Mouse (Mus musculus): ENCODE results near the gene Ankrd31.

The Ankrd31 gene

GRCm38 (mm10) chr13:96748109-96748845 lies at the start of gene Ankrd31:
Gene Ankrd31 (plus strand): TSS chr13:96748272.
- Histone ChIP-seq H3K36me3 (ENCODE audit: control insufficient read depth, insufficient read depth, low read length, poor library complexity, severe bottlenecking) (no peaks in the 10 kb centered on the region), H3K27me3 (ENCODE audit: control insufficient read depth, insufficient read depth, low read length, poor library complexity, severe bottlenecking) (no peaks in the 10 kb centered on the region)
- no peak for DNase-seq (ENCODE audit: low read depth, low spot score)

- Histone ChIP-seq H3K36me3 (ENCODE audit: control insufficient read depth, insufficient read depth, low read length, poor library complexity, severe bottlenecking) (no peaks in the 10 kb centered on the region), H3K27me3 (ENCODE audit: control insufficient read depth, insufficient read depth, low read length, poor library complexity, severe bottlenecking) (no peaks in the 10 kb centered on the region)
- DNase-seq (ENCODE audit: low read depth, low spot score): no peak
Measured at GRCm38 (mm10) chr13:96702567-96703278, 45.3 kb upstream of the Ankrd31 start.

- Histone ChIP-seq H3K27me3 (ENCODE audit: control insufficient read depth, insufficient read depth, low read length, poor library complexity, severe bottlenecking) (no peaks in the 10 kb centered on the region), H3K36me3 (ENCODE audit: control insufficient read depth, insufficient read depth, low read length, poor library complexity, severe bottlenecking) (no peaks in the 10 kb centered on the region)
- no peak for DNase-seq (ENCODE audit: low read depth, low spot score)
Measured at GRCm38 (mm10) chr13:96709269-96710233, 38.5 kb upstream of the Ankrd31 start.

GRCm38 (mm10) chr13:96716311-96716710 lies 31.8 kb upstream of the Ankrd31 start:
- DNase-seq (ENCODE audit: low read depth, low spot score): no peak
- Histone ChIP-seq H3K27me3 (ENCODE audit: control insufficient read depth, insufficient read depth, low read length, poor library complexity, severe bottlenecking) (no peaks in the 10 kb centered on the region), H3K36me3 (ENCODE audit: control insufficient read depth, insufficient read depth, low read length, poor library complexity, severe bottlenecking) (no peaks in the 10 kb centered on the region)

GRCm38 (mm10) chr13:96717821-96718220 lies 30.3 kb upstream of the Ankrd31 start:
- Histone ChIP-seq H3K27me3 (ENCODE audit: control insufficient read depth, insufficient read depth, low read length, poor library complexity, severe bottlenecking) (no peaks in the 10 kb centered on the region), H3K36me3 (ENCODE audit: control insufficient read depth, insufficient read depth, low read length, poor library complexity, severe bottlenecking) (no peaks in the 10 kb centered on the region)
- no peak for DNase-seq (ENCODE audit: low read depth, low spot score)

GRCm38 (mm10) chr13:96720003-96720402 lies 28.1 kb upstream of the Ankrd31 start:
- no peak for DNase-seq (ENCODE audit: low read depth, low spot score)

GRCm38 (mm10) chr13:96728289-96728688 lies 19.8 kb upstream of the Ankrd31 start:
- H3K36me3 ChIP-seq (ENCODE audit: control insufficient read depth, insufficient read depth, low read length, poor library complexity, severe bottlenecking): no peaks in the 10 kb centered on the region
- no peaks in the 10 kb centered on the region for H3K27me3 ChIP-seq (ENCODE audit: control insufficient read depth, insufficient read depth, low read length, poor library complexity, severe bottlenecking)

More at GRCm38 (mm10) chr13:96720003-96720402, 28.1 kb upstream of the Ankrd31 start:
- no peaks in the 10 kb centered on the region for H3K27me3 ChIP-seq (ENCODE audit: control insufficient read depth, insufficient read depth, low read length, poor library complexity, severe bottlenecking)
- H3K36me3 ChIP-seq (ENCODE audit: control insufficient read depth, insufficient read depth, low read length, poor library complexity, severe bottlenecking): no peaks in the 10 kb centered on the region

GRCm38 (mm10) chr13:96729146-96729545 lies 18.9 kb upstream of the Ankrd31 start:
- Histone ChIP-seq H3K27me3 (ENCODE audit: control insufficient read depth, insufficient read depth, low read length, poor library complexity, severe bottlenecking) (no peaks in the 10 kb centered on the region), H3K36me3 (ENCODE audit: control insufficient read depth, insufficient read depth, low read length, poor library complexity, severe bottlenecking) (no peaks in the 10 kb centered on the region)
- DNase-seq (ENCODE audit: low read depth, low spot score): no peak

More at GRCm38 (mm10) chr13:96728289-96728688, 19.8 kb upstream of the Ankrd31 start:
- no peak for DNase-seq (ENCODE audit: low read depth, low spot score)

- DNase-seq (ENCODE audit: low read depth, low spot score): no peak
- H3K27me3 ChIP-seq (ENCODE audit: control insufficient read depth, insufficient read depth, low read length, poor library complexity, severe bottlenecking): no peaks in the 10 kb centered on the region
- H3K36me3 ChIP-seq (ENCODE audit: control insufficient read depth, insufficient read depth, low read length, poor library complexity, severe bottlenecking): no peaks in the 10 kb centered on the region
Measured at GRCm38 (mm10) chr13:96730116-96730515, 18.0 kb upstream of the Ankrd31 start.

- H3K36me3 ChIP-seq (ENCODE audit: control insufficient read depth, insufficient read depth, low read length, poor library complexity, severe bottlenecking): no peaks in the 10 kb centered on the region
- no peak for DNase-seq (ENCODE audit: low read depth, low spot score)
- no peaks in the 10 kb centered on the region for H3K27me3 ChIP-seq (ENCODE audit: control insufficient read depth, insufficient read depth, low read length, poor library complexity, severe bottlenecking)
Measured at GRCm38 (mm10) chr13:96735175-96735574, 12.9 kb upstream of the Ankrd31 start.

- DNase-seq (ENCODE audit: low read depth, low spot score): no peak
- Histone ChIP-seq H3K27me3 (ENCODE audit: control insufficient read depth, insufficient read depth, low read length, poor library complexity, severe bottlenecking) (no peaks in the 10 kb centered on the region), H3K36me3 (ENCODE audit: control insufficient read depth, insufficient read depth, low read length, poor library complexity, severe bottlenecking) (no peaks in the 10 kb centered on the region)
Measured at GRCm38 (mm10) chr13:96740159-96740558, 7.9 kb upstream of the Ankrd31 start.

- no peak for DNase-seq (ENCODE audit: low read depth, low spot score)
- Histone ChIP-seq H3K36me3 (ENCODE audit: control insufficient read depth, insufficient read depth, low read length, poor library complexity, severe bottlenecking) (no peaks in the 10 kb centered on the region), H3K27me3 (ENCODE audit: control insufficient read depth, insufficient read depth, low read length, poor library complexity, severe bottlenecking) (no peaks in the 10 kb centered on the region)
Measured at GRCm38 (mm10) chr13:96742871-96743270, 5.2 kb upstream of the Ankrd31 start.

GRCm38 (mm10) chr13:96746055-96746454 lies 2.0 kb upstream of the Ankrd31 start:
- no peaks in the 10 kb centered on the region for H3K27me3 ChIP-seq (ENCODE audit: control insufficient read depth, insufficient read depth, low read length, poor library complexity, severe bottlenecking)
- no peak for DNase-seq (ENCODE audit: low read depth, low spot score)
- H3K36me3 ChIP-seq (ENCODE audit: control insufficient read depth, insufficient read depth, low read length, poor library complexity, severe bottlenecking): no peaks in the 10 kb centered on the region

- no peaks in the 10 kb centered on the region for H3K36me3 ChIP-seq (ENCODE audit: control insufficient read depth, insufficient read depth, low read length, poor library complexity, severe bottlenecking)
- H3K27me3 ChIP-seq (ENCODE audit: control insufficient read depth, insufficient read depth, low read length, poor library complexity, severe bottlenecking): no peaks in the 10 kb centered on the region
- no peak for DNase-seq (ENCODE audit: low read depth, low spot score)
Measured at GRCm38 (mm10) chr13:96749859-96750258, 1.8 kb downstream of the Ankrd31 start.

Measured in splenic B cell, adult 2 months (primary cell).